Mouse (Mus musculus) C2C12 (cell line): ENCODE measurements around the gene Ctsw.

Experiments
- CEBPB ChIP-seq: IDR thresholded peaks from one replicate; pipeline ENCODE4 v1.6.1; 2011; ENCODE audit warnings: low read depth, mild to moderate bottlenecking, control low read depth, moderate library complexity
- CTCF ChIP-seq: IDR thresholded peaks from one replicate; pipeline ENCODE4 v1.5.1; 2011; ENCODE audit not compliant: control insufficient read depth, insufficient read depth, insufficient read length
- FOSL1 ChIP-seq: IDR thresholded peaks from one replicate; pipeline ENCODE4 v1.8.0; 2011; ENCODE audit warnings: mild to moderate bottlenecking, low read length; ENCODE audit not compliant: poor library complexity, insufficient read depth, severe bottlenecking
- MAX ChIP-seq: IDR thresholded peaks from one replicate; pipeline ENCODE4 v1.6.1; 2011; ENCODE audit warnings: mild to moderate bottlenecking, control low read depth
- MYOD1 ChIP-seq: IDR thresholded peaks from one replicate; pipeline ENCODE4 v1.6.1; 2011; ENCODE audit warnings: low read depth; ENCODE audit not compliant: control insufficient read depth, insufficient read length
- MYOG ChIP-seq: IDR thresholded peaks from one replicate; pipeline ENCODE4 v1.6.1; 2011; ENCODE audit not compliant: control insufficient read depth, insufficient read length; ENCODE audit errors: extremely low read depth
- USF1 ChIP-seq: IDR thresholded peaks from one replicate; pipeline ENCODE4 v1.6.1; 2011; ENCODE audit warnings: low read depth, mild to moderate bottlenecking, control low read depth, moderate library complexity

GRCm38 (mm10) chr19:5455568-5455967 is 12.7 kb downstream of the Ctsw start:
- TF ChIP-seq MAX (no peak), CTCF (no peak), USF1 (no peak), CEBPB (no peak), FOSL1 (no peak), MYOG (no peak), MYOD1 (no peak)
